Mouse (Mus musculus) urinary bladder, postnatal 36 days (tissue): ENCODE results near the gene Gm36079.
"Not testable (repeated sequence)": the region's sequence is repeated elsewhere in the genome, so short reads cannot be mapped to it uniquely, and the experiment has no call there.

ENCODE experiments used
- DNase-seq, 2 experiments: peaks; one replicate each; pipeline ENCODE4 v3.0.0; 2022; ENCODE audit warnings: low spot score in 2 of 2, mixed read lengths in 1 of 2

The Gm36079 gene

DNA sequence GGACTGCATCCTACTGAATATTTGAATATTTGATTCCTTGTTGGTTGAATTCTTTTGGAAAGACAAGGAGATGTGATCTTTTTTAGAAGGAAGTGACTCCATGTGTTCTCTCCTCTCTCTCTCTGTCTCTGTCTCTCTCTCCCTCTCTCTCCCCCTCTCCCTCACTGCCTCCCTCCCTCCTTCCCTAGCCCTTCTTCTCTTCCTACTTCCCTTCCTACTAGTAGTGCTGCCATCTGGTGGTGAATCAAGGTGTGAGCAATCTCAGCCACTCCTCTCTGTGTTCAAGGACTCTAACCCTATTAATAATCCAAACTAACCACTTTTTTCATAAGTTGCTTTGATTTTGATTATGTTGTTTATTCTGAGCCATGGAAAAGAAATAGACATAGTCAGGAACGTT is 5.3 kb downstream of the Gm36079 start:
- DNase-seq, result not testable (repeated sequence)

DNA sequence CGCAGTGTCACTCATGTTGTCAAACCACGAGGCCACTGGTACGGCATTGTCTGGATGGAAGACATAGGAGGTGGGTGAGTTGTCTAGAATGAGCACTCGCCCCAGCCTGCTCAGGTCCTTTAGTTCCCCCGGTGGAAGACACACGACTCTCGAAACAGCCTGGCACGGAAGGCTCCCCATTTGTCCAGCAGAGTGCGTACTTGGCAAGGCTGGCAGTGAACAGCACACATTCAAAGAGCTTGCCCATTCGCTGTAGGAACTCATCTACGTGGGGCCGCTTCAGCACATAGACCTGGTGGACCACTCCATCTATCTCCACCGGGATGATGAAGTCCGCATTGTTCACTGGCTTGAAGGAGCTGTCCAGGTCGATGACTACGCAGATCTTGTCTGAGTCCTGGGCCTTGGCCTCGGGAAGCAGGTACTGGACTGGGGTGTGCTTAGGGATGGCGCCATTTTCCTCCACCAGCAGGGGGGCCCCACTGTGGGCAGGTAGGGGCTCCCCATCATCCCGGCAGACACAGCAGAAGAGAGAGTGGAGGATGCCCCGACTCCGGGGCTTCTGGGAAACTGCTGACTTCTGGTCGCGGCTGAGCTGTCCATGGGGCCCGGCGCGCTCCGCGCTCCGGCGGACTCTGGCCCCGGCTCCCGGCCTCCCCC is 11.3 kb downstream of the Gm36079 start:
- DNase-seq, result not testable (repeated sequence)

DNA sequence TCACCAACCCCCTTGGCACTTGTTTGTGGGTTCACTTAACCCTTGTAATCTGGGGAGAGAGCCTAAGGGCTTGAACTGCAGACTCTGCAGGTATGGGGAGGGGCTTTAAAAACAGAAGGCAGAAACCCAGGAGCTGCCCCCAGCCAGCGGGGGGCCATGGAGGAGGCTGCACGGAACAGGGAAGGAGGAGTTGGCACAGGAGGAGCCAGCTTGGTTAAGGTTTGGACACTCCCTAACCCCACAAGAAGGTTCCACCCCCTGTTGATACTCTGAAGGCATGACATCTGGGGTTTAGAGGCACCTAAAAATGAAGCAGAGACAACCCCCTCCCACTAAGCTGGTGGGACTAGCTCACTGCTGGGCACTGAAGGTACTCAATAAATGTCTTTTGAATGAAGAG is 12.8 kb downstream of the Gm36079 start:
- not testable (repeated sequence) for DNase-seq

GRCm38 (mm10) chr13:120013544-120013943 is 13.3 kb downstream of the Gm36079 start:
- not testable (repeated sequence) for DNase-seq

DNA sequence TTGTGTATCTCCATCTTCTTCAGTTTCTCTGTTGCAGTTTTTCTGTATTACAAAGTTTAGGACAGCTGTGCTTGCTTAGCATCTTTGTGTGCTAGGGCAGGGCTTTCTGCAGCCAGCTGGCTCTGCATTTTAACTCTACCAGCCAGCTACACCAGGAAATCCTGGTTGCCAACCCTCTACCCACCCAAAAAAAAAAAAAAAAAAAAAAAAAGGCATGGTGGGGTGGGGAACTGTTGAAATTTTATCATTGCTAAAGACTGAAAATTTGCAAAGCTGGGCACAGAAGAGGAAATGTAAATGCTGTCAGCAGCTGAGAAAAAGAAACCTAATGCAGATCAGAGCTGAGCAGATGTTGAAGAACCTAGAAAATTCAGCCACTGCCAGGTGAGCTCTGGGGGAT is 16.7 kb downstream of the Gm36079 start:
- not testable (repeated sequence) for DNase-seq

DNA sequence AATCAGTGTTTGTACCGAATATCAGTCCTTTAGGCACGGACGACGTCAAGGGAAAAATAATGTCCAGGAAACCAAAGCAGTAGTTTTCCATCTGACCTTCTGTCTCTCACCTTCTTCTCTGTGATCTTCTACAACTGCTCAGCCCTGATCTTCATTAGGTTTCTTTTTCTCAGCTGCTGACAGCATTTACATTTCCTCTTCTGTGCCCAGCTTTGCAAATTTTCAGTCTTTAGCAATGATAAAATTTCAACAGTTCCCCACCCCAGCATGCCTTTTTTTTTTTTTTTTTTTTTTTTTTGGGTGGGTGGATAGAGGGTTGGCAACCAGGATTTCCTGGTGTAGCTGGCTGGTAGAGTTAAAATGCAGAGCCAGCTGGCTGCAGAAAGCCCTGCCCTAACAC is 27.6 kb downstream of the Gm36079 start:
- not testable (repeated sequence) for DNase-seq

- DNase-seq, result not testable (repeated sequence)
Measured at GRCm38 (mm10) chr13:119998442-119999086, 28.2 kb downstream of the Gm36079 start.

GRCm38 (mm10) chr13:119991917-119992496 is 34.8 kb downstream of the Gm36079 start:
- not testable (repeated sequence) for DNase-seq

DNA sequence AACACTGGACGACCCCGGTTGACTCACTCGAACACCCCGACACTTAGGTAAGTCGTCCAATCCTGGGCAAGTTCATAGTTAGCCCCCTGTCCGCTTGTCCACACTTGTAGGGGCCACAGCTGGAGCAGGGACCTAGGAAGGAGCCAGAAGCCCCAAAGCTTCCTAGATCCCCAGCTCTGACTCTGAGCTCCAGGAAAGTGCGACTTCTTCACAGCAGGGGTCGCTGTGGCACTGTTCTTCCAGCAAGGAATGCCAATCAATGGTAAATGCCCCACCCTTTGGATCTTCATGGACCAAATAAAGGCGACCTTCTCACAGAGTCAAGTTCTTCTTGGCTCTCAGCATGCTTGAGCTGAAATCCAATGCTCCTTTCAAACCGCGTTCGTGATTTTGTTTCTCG is 35.5 kb downstream of the Gm36079 start:
- not testable (repeated sequence) for DNase-seq
